Mouse (Mus musculus) cerebellum, adult 11 months (tissue): ENCODE data around the gene Atl3.
A peak's percentile ranks its signal among the peaks of the same experiment; 100 is the strongest.

Experiments used
- DNase-seq: peaks from one replicate; pipeline ENCODE4 v3.0.0; 2022

Atl3 gene

DNA sequence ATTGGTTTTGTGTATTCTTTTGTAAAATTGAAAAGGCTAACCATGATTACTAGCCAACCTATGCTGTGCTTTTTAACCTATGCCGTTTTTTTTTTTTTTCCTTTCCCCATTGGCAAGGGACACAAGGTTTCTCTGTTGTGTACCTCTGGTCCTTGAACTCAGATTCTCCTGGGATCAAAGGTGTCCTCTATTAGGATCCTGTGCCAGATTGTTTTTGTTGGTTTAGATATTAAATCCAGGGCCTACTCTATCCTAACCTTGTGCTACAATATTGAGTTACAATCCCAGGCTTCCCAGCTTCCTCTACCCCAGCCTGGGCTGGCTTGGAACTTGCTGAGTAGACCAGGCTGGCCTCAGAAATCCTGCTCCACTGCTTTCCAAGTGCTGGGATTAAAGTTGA lies 6.9 kb downstream of the Atl3 start:
- DNase-seq, result no peak

DNA sequence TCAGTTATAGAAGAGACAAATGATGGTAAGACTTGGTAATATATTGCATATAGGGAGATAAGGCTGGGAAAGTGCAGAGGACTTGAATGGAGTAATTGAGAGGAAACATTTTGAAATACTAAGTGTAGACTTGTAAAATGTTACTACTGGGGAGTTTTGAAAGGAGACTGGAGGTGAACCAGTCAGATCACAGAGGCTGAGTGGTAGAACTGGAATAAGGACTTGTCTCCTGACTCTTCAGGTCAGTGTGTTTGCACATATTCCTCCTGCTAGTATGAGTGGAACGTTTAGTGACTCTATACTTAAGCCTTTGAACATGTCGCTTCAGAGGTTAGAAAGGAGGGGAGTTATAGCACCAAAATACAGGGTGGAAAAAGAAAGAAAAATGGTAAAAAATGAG lies 8.6 kb downstream of the Atl3 start:
- no peak for DNase-seq

DNA sequence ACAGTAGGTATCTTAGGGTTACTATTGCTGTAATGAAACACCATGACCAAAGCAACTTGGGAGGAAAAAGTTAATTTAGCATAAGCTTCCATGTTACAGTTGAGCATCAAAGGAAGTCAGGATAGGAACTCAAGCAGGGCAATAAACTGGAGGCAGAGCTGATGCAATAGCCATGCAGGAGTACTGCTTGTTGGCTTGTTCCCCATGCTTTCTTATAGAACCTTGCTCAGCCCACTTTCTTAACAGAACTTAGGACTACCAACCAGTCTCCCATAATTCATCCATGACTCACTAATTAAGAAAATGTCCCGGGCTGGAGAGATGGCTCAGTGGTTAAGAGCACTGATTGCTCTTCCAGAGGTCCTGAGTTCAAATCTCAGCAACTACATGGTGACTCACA lies 12.5 kb downstream of the Atl3 start:
- DNase-seq, result no peak

DNA sequence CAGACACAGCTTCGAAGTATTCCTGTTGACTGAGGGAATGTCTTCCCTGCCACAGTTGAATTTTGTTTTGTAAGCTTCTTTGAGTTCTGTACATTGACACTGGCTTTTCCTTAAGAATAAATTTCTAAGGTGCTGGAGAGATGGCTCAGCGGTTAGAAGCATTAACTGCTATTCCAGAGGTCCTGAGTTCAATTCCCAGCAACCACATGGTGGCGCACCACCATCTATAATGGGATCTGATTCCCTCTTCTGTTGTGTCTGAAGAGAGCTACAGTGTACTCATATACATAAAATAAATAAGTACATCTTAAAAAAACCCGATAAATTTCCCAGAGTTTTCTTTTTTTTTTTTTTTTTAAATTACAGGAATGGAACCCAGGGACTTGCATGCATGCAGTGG lies 14.2 kb downstream of the Atl3 start:
- DNase-seq, result no peak

DNA sequence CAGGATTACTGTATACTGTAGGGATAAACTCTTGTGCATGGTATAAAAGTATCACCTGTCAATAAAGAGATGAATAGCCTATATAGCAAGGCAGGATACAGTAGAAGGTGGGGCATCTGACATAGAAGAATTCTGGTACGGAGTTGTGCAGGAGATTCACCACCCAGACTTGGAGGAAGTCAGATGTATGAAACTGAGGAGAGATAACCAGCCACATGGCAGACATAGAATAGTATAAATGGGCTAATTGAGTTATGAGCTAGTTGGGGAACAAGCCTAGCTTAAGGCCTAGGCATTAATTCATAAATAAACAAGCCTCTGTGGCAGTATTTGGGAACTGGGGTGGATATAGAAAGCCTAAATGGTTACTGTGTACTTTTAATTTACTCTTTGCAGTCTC lies 22.6 kb downstream of the Atl3 start:
- no peak for DNase-seq

DNA sequence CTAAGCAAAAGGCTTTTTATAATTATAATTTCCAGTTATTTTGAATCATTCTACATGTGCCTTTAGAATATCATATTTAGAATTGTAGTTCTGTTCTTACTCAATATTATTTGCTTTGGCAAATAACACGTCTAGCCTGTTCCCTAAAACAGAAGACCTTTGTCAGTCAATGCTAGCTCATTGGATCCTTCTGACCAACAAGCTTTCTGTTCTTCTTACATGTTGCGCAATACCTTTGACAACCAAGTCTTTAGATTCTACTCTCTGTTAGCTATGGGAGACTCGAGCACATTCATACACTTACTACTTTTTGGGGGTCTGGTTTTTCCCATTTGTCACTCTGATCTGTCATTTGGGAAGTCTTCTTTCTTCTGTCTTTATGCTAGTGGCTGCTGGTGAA lies 27.8 kb downstream of the Atl3 start:
- DNase-seq, result no peak

DNA sequence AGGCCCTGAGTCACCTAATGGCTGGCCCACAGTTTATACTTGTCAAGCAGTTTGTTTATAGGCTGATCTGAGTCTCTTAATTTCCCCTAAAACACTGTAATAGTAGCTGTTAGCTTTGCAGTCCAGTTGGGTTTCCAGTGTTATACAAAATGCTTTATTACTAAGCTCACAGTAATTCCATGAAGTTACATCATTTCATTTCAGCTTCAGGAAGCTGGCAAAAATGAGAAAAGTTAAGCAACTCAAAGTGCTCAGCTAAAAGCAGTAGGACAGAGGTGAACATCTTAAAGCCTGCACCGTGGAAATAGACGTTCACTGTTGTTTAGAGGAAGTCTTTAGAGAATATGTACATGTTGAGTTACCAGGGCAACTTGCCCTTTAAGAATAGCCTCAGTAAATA lies 29.0 kb downstream of the Atl3 start:
- no peak for DNase-seq

DNA sequence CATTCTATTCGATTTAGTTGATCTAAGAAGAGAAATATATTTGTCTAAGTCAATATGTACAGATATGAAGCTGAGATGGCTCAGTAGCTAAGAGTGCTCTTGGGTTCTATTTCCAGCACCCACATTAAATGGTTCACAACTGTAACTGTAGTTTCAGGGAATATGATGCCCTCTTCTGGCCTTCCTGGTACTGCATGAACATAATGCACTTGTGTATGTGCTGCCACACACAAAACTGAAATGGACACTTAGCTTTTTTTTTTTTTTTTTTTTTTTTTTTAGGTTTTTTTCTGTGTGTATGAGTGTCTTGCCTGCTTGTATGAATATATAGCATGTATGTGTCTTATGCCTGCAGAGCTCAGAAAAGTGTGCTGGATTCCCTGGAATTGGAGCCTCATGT lies 29.5 kb downstream of the Atl3 start:
- DNase-seq, result no peak

DNA sequence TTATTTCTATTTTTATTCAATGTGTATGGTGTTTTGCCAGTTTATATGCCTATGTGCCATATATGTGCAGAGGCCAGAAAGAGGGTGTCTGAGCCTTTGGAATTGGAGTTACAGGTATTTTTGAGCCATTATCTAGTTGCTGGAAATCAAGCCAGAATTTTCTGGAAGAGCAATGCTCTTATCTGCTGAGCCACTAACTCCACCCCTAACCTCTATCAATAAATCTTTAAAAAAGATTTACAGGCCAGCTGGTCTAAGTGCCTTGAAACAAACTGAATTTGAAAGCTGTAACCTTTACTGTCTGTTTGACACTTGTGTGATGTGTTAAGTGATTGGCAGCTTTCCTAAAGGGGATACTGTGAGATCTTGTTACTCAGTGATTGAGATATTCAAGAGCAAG lies 29.9 kb downstream of the Atl3 start:
- no peak for DNase-seq

DNA sequence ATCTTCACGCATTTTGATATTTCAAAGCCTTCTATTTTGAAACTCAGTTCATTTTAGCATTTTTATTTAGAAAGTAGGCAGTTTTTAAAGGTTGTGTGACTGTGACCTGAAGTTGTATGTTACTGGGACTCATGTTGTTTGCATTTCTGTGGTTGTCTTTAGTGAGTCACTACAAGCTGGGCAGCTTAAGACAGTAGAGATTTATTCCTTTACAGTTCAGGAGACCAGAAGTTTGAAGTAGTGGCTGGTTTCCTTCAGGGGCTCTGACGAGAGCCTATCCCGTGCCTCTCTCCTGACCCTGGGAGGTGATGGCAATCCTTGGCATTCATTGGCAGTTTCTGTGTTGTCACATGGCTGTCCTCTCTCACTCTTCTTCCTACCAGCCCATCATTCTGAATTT lies 31.0 kb downstream of the Atl3 start:
- DNase-seq, result no peak

DNA sequence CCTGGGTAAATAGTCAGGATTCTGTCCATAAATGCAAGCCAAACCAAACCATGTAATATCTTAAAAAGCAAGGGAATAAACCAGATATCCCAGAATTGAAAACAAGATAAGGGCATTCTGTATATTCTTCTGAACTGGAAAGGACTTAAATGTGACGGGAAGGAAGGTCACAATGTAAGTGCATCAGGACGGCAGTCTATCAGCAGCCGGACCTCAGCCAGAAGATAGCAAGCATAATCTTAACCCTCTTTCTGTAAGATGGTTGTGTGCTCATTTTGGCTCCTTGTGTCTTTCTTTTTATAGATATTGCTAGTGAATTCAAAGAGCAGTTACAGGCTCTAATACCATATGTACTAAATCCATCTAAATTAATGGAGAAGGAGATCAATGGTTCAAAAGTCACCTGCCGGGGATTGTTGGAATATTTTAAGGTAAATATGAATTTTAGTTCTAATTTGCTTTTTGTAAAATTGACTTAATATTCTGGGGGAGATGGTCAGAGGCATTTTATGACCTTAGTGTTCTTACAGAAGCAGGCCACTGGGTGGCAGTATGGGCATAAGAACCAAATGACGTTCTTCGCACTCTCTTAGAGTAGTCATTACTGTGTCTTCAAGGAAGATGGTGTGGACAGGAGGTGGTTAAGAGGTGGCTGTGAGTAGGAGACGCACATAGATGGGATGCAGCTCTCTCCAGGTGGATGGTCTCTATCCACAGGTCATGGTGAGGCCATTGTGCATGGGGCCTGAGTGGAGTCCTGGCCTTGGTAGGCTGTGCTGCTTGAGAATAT lies 35.0 kb downstream of the Atl3 start:
- DNase-seq, result peak; percentile 20

DNA sequence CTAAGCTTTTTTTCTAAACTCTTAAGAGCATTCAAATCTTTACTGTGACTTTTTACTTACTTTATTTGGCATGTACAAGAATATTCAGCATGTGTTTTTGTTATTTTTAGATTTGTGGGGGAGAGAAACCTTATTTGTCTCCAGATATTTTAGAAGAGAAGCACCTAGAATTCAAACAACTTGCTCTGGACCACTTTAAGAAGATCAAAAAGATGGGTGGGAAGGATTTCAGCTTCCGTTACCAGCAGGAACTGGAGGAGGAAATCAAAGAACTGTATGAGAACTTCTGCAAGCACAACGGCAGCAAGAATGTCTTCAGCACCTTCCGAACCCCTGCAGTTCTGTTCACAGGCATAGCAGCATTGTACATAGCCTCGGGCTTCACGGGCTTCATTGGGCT lies 38.1 kb downstream of the Atl3 start:
- no peak for DNase-seq

DNA sequence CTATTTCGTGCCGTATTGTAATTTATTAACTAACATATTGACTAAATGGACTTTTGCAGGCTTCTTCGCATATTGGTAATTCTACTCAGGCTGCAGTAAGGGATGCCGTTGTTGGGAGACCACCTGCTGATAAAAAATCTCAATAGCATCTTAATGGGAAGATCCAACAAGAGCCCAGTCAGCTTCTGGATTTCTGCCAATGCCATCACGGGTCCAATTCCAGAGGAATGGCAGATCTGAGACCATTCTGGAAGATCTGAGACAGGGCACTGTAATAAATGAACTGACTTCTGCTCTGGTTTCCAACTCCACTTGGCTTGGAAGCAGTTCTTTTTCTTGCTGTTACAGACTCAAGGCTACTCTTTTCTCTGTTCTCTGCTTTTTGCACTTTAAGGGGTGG lies 40.1 kb downstream of the Atl3 start:
- peak; percentile 11 for DNase-seq

DNA sequence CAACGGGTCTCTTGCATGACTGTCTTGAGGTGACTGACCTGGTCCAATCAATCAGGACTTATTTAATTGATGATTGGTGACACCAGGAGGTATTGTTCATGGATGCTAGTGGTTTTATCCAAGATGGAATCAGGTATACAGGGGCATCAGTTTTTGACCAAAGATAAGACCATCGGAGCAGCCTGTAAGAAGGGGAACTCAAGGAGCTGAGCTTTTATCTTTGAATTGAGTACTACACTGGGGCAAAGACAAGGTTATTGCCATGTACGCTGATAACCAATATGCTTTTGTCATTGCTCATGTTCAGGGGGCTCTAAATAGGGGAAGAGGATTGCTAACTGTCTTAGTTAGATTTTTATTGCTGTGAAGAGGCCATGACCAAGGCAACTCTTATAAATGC lies 55.1 kb downstream of the Atl3 start:
- DNase-seq, result no peak

DNA sequence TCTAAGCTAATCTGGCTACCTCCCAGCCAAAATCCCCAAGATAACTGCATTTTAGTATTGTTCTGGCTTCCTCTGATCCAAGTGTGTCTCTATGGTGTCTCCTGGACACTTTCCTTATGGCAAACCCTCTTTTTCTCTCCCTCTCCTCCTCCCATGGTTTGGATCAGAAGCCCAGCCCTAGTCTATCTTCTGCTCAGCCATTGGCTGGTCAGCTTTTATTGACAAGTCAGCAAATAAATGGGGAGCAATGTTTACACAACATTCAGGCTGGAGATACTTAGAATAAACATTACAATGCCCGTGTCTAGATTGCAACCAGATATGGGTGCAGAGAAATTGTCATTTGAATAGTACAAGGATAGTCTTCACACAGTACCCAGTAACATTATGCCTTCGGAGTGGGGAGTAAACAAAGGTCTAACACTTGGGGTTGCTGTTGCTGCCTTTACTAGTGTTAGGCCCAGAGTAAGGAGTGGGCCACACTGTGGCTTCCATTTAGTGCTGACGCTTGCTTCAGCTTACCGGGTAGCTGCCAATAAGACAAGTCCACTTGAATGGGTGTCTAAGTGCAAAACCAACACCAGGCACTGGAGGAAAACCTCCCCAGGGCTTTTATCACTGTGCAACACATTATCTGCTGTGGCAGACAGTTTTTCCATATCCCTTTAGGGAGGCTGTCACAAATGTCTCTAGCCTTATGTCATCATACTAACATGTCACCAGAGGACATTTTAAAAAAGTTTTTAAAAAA lies 57.9 kb downstream of the Atl3 start:
- no peak for DNase-seq

DNA sequence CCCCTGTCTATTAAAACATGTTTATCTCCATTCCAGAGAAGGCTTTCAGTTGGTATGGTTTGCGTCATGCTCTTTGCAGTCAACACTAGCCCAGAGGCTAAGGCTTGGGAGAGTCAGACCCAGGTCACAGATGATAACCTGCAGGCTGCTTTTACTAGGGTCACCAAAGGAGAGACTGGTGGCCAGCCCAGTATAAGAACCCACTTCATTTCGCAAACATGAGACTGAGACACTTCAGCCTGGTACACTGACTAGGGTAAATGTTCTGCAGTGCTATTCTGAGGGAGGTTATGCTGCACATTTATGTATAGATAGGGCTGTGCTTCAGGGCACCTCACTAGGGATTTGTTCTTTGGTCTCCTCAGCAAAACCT lies 58.4 kb downstream of the Atl3 start:
- DNase-seq, result no peak

DNA sequence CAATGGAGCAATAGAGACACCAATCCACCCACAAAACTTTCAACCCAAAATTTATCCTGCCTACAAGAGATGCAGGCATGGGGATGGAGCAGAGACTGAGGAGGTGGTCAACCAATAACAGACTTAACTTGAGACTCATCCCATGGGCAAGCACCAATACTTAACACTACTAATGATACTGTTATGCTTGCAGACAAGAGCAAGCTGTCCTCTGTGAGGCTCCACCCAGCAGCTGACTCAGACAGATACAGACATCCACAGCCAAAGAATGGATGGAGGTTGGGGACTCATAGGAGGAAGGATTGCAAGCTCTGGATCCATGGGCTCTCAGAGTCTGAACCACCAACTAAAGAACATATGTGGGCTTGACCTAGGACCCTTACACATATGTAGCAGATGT lies 59.6 kb downstream of the Atl3 start:
- DNase-seq, result no peak

DNA sequence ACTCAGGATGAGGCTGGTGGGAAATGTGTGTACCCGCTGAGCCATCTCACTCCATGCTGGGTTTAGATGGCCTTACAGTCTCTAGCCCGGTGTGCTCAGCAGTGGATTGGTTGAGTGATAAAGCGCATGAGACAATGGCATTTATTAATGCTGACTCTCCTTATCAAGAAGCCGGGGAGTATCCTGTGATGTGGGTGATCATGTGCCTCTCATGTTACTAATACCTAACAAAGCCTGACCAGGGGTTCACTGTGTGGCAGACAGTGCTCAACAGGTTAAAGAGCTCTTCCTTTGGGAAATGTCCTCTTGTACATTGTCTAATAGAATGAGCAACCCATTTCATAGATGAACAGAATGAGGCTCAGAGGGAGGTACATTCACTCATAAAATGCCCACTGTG lies 61.0 kb downstream of the Atl3 start:
- DNase-seq, result no peak

DNA sequence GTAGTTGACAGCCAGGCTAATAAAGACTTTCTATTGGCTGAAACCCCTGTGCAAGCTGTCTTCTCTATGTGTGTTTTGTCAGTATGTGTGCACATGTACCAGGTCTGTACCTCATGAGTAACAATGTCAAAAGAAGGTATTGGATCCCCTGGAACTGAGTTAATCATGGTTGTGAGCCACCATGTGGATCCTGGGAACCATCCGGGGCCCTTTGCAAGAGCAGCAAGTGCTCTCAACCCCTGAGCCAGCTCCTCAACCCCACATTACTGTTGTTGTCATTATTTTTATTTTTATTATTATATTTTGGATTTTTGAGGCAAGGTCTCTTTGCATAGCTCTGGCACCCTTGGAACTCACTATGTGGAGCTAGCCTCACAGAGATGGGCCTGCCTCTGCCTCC lies 62.8 kb downstream of the Atl3 start:
- DNase-seq, result no peak

DNA sequence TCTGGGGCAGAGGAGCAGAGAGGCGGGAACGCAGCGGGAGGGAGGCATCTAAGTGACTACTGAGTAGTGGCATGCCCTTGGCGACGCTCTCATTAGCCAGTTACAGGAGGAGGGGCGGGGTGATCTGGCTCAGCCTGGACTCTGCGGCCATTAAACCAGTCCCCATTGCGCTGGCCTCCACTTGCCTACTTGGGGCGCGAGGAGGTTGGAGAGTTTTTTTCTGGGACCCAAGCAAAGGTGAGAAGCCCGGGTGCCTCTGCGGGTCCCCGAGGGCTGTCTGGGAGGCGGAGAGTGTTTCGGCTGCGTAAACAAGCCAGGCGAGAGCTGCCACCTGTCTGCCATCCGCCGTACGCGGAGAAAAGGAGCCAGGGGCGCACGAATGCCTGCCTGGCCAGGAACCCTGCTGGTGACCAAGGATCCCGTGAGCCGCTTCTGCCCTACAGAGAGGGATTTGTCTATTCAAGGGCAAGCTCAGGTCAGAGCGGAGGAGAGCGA lies 63.5 kb downstream of the Atl3 start, which contains the start of gene Pla2g16:
Pla2g16 (plus strand) TSS at position 132 of the 495 bp plus-strand sequence.
- DNase-seq, result peak; percentile 5

DNA sequence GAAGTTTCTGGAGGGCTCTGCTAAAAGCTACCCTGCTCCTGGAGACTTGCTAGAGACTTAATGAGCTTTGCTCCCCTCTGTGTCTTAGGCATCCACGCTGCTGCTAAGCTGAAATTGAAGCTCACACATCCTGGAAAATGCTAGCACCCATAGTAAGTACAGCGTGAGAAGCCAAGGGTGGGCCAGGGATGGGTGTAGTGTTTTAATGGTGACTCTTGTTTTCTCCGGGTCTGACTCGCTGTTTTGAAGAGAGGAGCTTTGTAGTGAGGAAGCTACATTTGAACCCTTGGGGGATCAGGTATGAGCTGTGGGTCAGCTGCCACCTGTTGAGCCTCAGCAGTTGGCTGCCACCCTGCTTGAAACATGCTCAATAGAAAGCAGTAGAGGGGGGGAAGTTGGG lies 64.0 kb downstream of the Atl3 start:
- no peak for DNase-seq

DNA sequence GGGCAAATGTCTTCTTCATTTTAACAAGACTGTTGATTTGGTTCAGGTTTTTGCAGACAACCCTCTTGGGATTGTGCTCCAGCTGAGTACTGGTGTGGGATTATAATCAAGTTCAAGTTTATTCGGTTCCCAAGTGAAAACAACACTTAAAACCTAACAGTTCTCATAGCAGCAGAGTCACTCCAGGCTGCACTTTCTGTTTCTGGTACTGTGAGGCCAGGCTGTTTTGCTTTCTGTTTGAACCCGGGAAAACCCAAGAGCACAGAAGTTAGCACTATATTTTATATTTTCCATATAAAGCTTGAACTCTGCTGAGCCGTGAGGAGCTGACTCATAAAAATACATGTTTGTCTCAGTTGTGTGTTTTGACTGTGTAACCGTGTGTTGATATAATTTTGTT lies 64.8 kb downstream of the Atl3 start:
- DNase-seq, result no peak

DNA sequence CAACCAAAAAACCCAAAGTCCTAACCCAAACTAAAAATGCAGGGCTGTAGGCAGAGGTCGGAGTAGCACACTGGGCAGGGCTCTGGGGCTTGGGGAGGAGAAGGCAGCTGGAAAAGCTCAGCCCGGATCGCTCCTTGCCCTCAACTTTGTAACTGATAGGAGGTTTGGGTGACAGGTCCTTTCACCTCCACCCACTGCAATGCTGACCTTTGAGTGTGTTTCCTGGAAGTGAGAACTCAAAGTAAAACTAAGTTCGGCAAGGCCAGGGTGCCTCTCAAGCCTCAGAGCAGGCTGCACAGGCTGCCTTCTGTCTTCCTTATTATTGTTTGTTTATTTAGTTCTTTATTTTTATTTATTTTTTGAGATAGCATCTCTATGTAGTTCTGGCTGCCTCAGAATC lies 66.1 kb downstream of the Atl3 start:
- DNase-seq, result no peak

DNA sequence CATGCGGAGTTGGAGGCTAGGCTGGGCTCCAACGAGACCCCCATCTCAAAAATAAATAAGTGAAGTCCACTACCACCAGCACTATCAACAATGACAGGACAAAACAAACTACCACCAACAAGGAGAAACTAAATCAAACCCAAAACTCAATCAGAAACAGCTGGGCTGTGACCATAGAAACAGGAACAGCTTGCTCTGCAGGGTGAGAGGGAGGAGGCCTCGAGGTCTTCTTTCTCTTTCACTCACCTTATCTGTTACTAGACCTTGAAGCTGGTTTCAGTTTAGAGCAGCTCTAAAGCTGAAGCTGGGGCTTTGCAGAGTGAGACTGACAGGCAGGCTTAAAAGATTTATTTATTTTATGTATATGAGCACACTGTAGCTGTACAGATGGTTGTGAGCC lies 67.6 kb downstream of the Atl3 start:
- DNase-seq, result no peak
